Mouse (Mus musculus) forebrain, postnatal 0 days (tissue): Measurements from ENCODE around the gene Flt1. TPM values are rescaled to one million over a fixed set of nuclear protein-coding genes. Genes with fewer than 3 reads are reported as not detected.

Experiments
- ATAC-seq: fragments of 200-750 bp; cut with Nextera tagmentation; 2 replicates; pipeline ENCODE4 v1.8.0; 2017; ENCODE audit warnings: mild to moderate bottlenecking, moderate library complexity
- DNase-seq: peaks from one replicate; pipeline ENCODE4 v3.0.0-alpha.2; 2015
- H3K27ac ChIP-seq: fragments of 300-500 bp; sonication (generic); 2 replicates; pipeline ENCODE4 v1.5.1; 2014; ENCODE audit warnings: low read depth, mild to moderate bottlenecking, antibody characterized with exemption, low read length, moderate library complexity, mixed read lengths
- H3K27me3 ChIP-seq: fragments of 300-500 bp; sonication (generic); 2 replicates; pipeline ENCODE4 v1.6.1; 2014; ENCODE audit warnings: mild to moderate bottlenecking, low read length, mixed read lengths; ENCODE audit not compliant: insufficient read depth
- H3K36me3 ChIP-seq: fragments of 300-500 bp; sonication (generic); 2 replicates; pipeline ENCODE4 v1.6.1; 2014; ENCODE audit warnings: mild to moderate bottlenecking, moderate library complexity; ENCODE audit not compliant: insufficient read depth
- H3K4me1 ChIP-seq: fragments of 300-500 bp; sonication (generic); 2 replicates; pipeline ENCODE4 v1.6.1; 2014; ENCODE audit warnings: antibody characterized with exemption; ENCODE audit not compliant: insufficient read depth
- H3K4me2 ChIP-seq: fragments of 300-500 bp; sonication (generic); 2 replicates; pipeline ENCODE4 v1.6.1; 2014; ENCODE audit warnings: low read depth, mild to moderate bottlenecking, moderate library complexity
- H3K4me3 ChIP-seq: fragments of 300-500 bp; sonication (generic); 2 replicates; pipeline ENCODE4 v1.5.1; 2014; ENCODE audit warnings: low read depth, low read length, mixed read lengths
- H3K9ac ChIP-seq: fragments of 300-500 bp; sonication (generic); 2 replicates; pipeline ENCODE4 v1.6.1; 2014; ENCODE audit warnings: mild to moderate bottlenecking
- H3K9me3 ChIP-seq: fragments of 300-500 bp; sonication (generic); 2 replicates; pipeline ENCODE4 v1.6.1; 2016; ENCODE audit warnings: low read length
- CTCF ChIP-seq: sonication (generic); IDR thresholded peaks from 2 replicates; pipeline ENCODE4 v1.5.1; 2016; ENCODE audit warnings: antibody characterized with exemption, control low read depth, low read depth
- WGBS: fragments of 180-500 bp; shearing (Covaris S2); extraction: QIAGEN DNeasy Blood & Tissue Kit; methylation state at CpG from one replicate; pipeline ENCODE4 v1.1.7; 2014; 5-methylcytosine and 5-hydroxymethylcytosine counted together
- polyA plus RNA-seq: library from polyadenylated mRNA; unstranded; fragments of >200 nt; fragmentation: Nextera tagmentation; extraction: Ambion mirVana; gene quantifications from 2 replicates; pipeline ENCODE4 v1.2.1, GENCODE M21; 2015
- total RNA-seq: library from RNA; depleted of rRNA; stranded (reverse); fragments of >200 nt; gene quantifications from 2 replicates; pipeline ENCODE4 v1.2.3, GENCODE M21; 2014

Flt1 gene
- total and polyA plus RNA-seq, 2 experiments from 2014 or later: 10.1 to 11.6 TPM

DNA sequence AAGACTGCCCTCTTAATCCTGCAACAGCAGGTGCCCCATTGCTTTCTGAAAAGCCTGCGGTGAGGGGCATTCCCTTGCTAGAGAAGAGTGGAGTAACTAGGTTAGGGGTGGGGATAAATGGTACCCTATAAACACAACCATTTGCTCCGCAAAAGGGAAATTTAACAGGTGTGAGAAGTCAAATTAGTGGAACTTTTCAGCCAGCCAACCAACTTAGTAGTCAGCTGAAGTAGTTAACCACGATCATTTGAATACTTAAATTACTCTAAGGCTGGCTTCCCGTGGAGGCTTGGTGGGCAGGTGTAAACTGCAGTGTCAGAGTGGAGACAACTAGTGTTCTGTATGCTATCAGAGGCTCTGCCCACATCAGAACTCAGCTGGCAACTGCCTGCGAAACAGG, 28.6 kb downstream of the Flt1 start:
- Histone ChIP-seq H3K36me3 (no peaks in the 10 kb centered on the region), H3K9ac (no peak overlapping the region), H3K4me1 (no peaks in the 10 kb centered on the region), H3K27me3 (no peaks in the 10 kb centered on the region; the same call in 1 of the 2 replicates), H3K9me3 (no peaks in the 10 kb centered on the region), H3K27ac (no peak overlapping the region), H3K4me2 (no peak overlapping the region), H3K4me3 (no peak overlapping the region)
- DNase-seq (no peak), ATAC-seq (no peak)
- TF ChIP-seq CTCF: no peak
- 23% methylated on average over 5 of the region's 5 CpGs for WGBS

- 100% methylated on average over 1 of the region's 1 CpGs for WGBS
These were observed 33.2 kb downstream of the Flt1 start for GRCm38 (mm10) chr5:147692622-147693021.

DNA sequence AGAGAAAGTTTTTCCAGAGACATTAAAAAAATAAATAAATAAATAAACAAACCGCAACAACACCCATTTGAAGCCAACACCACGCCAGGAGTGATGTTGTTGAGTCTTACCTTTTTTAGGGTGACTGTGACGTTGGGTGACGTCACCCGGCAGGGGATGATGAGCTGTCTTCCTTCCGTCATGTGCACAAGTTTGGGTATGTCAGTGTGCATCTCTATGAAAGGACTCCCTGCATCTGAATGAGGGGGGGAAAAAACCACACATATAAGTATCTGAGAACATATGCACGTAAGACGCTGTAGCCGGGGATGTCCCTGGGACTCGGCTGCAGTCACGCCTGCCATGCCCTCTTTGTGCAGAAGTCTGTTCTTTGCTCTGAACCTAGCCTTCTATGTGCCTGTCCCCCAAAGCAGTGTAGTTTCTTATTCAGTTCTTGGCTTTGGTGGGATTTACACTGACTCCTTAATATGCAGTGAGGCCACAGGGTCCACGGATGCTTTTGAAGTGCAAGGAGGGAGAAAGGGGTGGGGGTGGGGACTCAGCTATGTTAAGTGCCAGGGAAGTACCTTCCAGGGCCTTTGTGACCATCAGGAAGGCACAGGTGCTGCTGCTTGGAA, 42.0 kb downstream of the Flt1 start:
- TF ChIP-seq CTCF: no peak
- 87% methylated on average over 12 of the region's 12 CpGs for WGBS
- Histone ChIP-seq H3K4me2 (no peak overlapping the region), H3K27ac (no peak overlapping the region), H3K4me3 (no peak overlapping the region), H3K9me3 (no peaks in the 10 kb centered on the region), H3K9ac (no peak overlapping the region), H3K27me3 (no peaks in the 10 kb centered on the region), H3K4me1 (no peaks in the 10 kb centered on the region; the same call in 1 of the 2 replicates), H3K36me3 (no peaks in the 10 kb centered on the region)
- no peak for DNase-seq
- no peak for ATAC-seq

More at GRCm38 (mm10) chr5:147692622-147693021, 33.2 kb downstream of the Flt1 start:
- H3K4me1 ChIP-seq: no peaks in the 10 kb centered on the region
- no peak for DNase-seq
- no peak overlapping the region for H3K4me3 ChIP-seq
- H3K4me2 ChIP-seq: no peak overlapping the region
- TF ChIP-seq CTCF: no peak
- no peak overlapping the region for H3K9ac ChIP-seq
- no peaks in the 10 kb centered on the region for H3K27me3 ChIP-seq
- H3K9me3 ChIP-seq: no peaks in the 10 kb centered on the region
- no peaks in the 10 kb centered on the region for H3K36me3 ChIP-seq
- ATAC-seq: no peak
- no peak overlapping the region for H3K27ac ChIP-seq

DNA sequence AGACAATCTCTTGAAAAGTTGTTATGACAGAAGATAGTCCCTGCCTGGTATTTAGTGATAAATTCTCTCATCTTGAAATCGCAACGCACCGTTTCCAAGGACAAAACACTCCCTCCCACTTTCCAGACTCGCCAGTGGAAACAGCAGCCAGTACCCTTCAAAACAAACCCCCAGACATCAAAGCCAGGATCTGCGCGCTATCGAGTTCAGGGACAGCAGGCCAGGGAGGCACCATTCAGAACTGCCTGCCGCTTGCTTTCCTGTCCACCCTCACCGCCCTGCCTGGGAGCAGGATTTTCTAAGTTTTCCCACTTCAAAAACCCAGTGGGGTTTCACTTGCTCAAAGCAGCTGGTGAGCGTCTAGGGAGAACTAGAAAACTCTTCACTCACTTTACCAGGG, 44.6 kb downstream of the Flt1 start:
- WGBS: 9% methylated on average over 10 of the region's 10 CpGs
- peak overlapping the region; percentile 13; the same call in 1 of the 2 replicates for H3K4me2 ChIP-seq
- ATAC-seq (no peak), DNase-seq (peak; percentile 6)
- no peak overlapping the region for H3K4me3 ChIP-seq
- no peak for TF ChIP-seq CTCF
- no peaks in the 10 kb centered on the region for H3K36me3 ChIP-seq
- no peaks in the 10 kb centered on the region for H3K9me3 ChIP-seq
- no peak overlapping the region for H3K27ac ChIP-seq
- H3K9ac ChIP-seq: no peak overlapping the region
- H3K27me3 ChIP-seq: no peaks in the 10 kb centered on the region
- H3K4me1 ChIP-seq: no peaks in the 10 kb centered on the region; the same call in 1 of the 2 replicates

- peak; percentile 31 for DNase-seq
- Histone ChIP-seq H3K4me2 (no peak overlapping the region), H3K27me3 (no peaks in the 10 kb centered on the region), H3K27ac (no peak overlapping the region), H3K9me3 (no peaks in the 10 kb centered on the region), H3K9ac (no peak overlapping the region), H3K4me1 (no peaks in the 10 kb centered on the region; the same call in 1 of the 2 replicates), H3K36me3 (no peaks in the 10 kb centered on the region), H3K4me3 (no peak overlapping the region)
- no peak; the same call in 1 of the 2 replicates for ATAC-seq
- TF ChIP-seq CTCF: no peak
- 25% methylated on average over 5 of the region's 5 CpGs for WGBS
These were observed 45.1 kb downstream of the Flt1 start for GRCm38 (mm10) chr5:147680711-147681110.

DNA sequence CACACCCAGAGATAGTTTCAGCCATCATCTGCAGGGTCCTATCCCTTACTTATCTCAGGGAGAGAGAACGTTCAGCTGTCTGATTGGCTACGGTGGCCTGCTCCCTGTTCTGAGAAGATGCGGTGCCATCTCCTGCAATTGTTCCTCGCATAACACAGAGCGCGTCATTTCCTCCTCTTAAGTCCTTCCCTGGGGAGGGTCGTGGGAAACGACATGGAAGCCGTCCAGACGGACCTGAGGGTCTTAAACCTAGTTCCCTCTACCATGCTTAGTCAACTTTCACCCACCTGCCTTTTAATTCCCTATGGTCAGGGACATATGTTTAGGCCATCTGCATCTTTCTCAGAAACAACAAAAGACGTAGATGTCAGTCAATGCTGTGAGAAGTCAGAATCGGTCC, 46.5 kb downstream of the Flt1 start:
- Histone ChIP-seq H3K36me3 (no peaks in the 10 kb centered on the region), H3K4me1 (no peaks in the 10 kb centered on the region; the same call in 1 of the 2 replicates), H3K9me3 (no peaks in the 10 kb centered on the region), H3K4me2 (no peak overlapping the region), H3K27ac (no peak overlapping the region), H3K9ac (no peak overlapping the region), H3K27me3 (no peaks in the 10 kb centered on the region), H3K4me3 (no peak overlapping the region)
- 89% methylated on average over 12 of the region's 12 CpGs for WGBS
- no peak for TF ChIP-seq CTCF
- DNase-seq (no peak), ATAC-seq (no peak)

- Histone ChIP-seq H3K27me3 (no peaks in the 10 kb centered on the region), H3K27ac (no peak overlapping the region), H3K4me2 (no peak overlapping the region), H3K4me3 (no peak overlapping the region), H3K36me3 (no peaks in the 10 kb centered on the region), H3K9ac (no peak overlapping the region), H3K4me1 (peaks cover 5% of the 10 kb centered on the region; the same call in 1 of the 2 replicates), H3K9me3 (no peaks in the 10 kb centered on the region)
- DNase-seq (no peak), ATAC-seq (no peak)
- no peak for TF ChIP-seq CTCF
- 35% methylated on average over 5 of the region's 5 CpGs for WGBS
These were observed 50.0 kb downstream of the Flt1 start for GRCm38 (mm10) chr5:147675791-147676190.
